Mouse (Mus musculus) thymus, postnatal 4 days (tissue): ENCODE data around the gene Trim39.
A peak's percentile ranks its signal among the peaks of the same experiment; 100 is the strongest.

Experiments
- DNase-seq: peaks from one replicate; pipeline ENCODE4 v3.0.0; 2021

The Trim39 gene

DNA sequence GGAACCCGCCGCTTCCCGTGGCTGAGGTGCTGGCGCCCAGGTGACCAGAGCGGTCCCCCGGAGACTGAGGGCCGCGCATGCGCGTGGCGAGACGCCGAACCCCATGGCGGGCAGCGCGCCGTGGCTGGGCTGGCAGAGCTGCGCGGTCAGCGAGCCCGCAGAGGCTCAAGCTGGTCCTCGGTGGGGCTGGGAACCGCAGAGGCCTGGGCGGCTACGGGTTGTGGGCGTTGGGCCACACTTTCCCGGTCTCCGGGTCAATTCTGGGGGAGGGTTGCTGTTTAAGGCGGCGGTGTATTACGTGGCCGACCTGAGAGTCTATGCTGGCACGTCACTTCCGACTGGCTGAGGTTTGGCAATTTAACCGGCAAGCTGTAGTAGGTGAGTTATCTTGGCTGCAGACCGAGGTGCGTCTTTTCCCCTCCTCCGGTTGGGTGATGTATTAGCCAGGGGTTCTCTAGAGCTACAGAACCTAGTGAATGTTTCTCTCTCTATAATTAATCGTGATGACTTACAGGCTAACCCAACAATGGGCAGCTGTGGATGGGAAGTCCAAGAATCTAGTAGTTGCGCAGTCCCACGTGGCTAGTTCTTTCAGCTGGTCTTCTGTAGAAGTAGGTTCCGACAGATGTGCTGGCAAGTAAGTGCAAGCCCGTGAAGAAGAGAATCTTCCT lies at the start of gene Trim39:
Gene Trim39, minus strand, starts transcription at position 662 of the 671 bp plus-strand sequence.
- no peak for DNase-seq

DNA sequence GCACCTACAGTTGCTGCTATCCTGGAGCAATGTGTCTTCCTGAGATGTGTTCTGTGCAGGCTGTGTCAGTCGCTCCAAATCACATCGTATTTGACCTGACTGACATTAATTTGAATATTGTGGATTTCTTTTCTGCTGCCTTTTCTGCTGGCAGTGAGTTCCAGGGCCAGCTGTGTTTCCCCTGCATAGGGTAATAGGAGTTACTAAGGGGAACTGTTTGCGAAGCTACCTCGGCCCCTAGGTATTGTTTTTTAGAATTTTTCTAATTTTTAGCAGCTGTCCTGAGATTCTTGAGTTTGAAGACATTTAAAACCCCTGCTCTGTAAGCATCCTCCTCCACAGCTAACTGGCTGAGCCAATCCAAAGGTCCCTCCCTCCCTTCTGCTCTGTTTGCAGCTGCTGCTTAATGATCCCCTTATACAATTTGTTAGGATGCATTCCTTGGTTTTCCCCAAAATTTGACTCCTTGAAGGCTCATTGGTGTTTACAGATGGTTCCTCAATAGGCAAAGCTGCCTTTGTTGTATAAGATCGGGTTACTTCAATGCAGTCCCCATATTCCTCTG lies 43.7 kb upstream of the Trim39 start:
- DNase-seq = no peak

DNA sequence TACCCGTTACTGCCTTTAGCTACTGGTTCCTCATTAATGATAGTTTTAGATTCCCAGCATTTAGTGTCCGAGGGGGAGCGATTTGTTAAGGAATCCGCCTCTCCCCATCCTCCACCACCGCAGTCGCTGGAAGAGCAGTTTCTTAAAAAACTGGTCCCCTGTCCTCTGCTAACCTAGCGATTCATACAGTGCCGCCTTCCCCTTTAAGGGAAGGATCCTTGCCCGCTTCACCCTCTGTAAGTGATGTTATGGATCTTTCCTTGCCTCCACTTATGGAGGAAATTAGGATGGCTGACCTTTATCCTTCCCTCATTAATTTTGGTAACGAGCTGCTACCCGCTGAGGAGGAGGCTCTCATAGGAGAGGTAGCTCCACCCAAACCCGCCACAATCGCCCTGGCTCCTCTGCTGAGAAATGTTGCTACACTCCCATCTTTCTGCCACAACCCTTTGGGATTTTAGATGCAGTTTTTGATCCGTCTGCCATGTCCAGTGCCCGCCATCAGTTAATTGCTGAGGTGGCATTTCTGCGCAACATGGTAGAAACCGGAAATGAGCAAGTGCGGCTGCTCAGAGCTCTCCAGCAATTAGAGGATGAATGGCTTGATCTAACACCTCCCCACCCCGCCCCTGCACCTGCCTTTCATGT lies 43.1 kb upstream of the Trim39 start:
- DNase-seq = peak; percentile 69

DNA sequence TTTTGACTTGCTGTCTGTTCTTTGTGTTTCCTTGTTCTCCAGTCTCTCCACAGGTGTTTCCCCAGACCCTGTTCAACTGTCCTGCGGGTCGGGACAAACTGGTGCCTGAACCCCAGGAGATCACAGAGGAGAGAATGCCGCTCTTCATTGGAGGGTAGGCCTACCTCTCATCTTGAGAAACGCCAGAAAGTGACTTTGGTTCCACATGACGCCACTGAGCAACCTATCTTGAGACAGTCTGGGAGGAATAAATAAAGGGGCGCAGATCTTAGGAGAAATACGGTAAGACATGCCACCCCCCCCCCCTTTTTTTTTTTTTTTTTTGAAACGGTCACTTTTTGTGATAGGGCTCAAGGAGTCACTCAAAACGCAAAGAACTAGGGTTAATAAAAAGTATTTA lies 42.5 kb upstream of the Trim39 start:
- peak; percentile 15 for DNase-seq

DNA sequence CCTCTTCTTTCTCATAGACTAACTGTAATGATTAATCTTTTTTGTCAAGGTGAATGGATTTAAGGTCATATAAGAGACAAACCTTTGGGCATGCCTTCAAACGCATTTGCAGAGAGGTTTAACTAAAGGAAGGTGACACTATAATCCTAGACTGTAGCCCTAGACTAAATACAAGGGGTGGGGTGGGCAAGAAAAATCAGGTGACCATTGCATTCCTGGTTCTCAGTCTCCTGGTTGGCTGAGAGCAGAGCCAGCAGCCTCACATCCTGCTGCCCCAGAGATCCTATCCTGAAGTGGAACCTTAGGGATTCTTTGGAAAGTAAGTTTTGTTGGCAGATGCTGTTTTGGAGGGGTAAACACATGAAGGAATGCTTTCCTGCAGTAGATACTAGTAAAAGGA lies 37.2 kb upstream of the Trim39 start:
- DNase-seq = no peak

DNA sequence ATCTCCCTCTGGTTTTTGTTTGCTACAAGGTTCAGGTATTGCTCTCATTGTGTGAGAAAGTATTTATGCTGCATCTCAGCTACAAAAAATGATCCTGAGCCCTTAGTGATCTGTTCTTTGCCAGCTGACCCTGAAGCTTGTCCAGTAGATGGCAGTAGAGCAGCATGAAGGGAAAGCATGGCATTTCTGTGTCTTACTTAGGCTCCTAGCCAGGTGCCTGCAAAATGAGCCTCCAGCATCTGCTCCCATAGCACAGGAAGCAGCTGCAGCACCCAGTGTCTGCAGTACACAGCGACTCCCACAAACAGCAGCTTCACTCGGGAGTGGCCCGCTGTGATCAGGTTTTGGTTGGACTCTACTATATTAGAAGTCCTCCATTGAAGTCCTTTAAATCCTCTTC lies 36.8 kb upstream of the Trim39 start:
- DNase-seq = peak; percentile 80

DNA sequence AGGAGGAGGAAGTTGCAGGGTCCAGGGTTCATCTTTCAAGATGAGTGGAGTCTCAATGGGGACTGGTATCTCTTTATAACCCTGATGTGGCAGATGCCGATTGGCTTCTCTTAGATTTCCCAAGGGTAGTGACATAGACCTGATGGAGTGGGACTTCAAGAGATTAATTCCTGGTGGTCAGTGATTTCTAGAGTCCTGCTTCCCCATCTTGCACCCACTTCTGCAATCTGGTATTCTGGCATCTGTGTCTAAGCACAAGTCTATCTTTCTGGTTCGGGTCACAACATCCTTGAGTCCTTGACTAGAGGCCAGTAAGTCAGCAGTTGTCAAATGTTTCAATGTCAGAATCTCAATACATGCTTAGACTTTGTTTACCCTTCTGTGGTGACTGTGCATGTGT lies 14.3 kb upstream of the Trim39 start, which contains the start of gene H2-M10.2:
Gene H2-M10.2, minus strand, starts transcription at position 101 of the 400 bp plus-strand sequence.
- no peak for DNase-seq

DNA sequence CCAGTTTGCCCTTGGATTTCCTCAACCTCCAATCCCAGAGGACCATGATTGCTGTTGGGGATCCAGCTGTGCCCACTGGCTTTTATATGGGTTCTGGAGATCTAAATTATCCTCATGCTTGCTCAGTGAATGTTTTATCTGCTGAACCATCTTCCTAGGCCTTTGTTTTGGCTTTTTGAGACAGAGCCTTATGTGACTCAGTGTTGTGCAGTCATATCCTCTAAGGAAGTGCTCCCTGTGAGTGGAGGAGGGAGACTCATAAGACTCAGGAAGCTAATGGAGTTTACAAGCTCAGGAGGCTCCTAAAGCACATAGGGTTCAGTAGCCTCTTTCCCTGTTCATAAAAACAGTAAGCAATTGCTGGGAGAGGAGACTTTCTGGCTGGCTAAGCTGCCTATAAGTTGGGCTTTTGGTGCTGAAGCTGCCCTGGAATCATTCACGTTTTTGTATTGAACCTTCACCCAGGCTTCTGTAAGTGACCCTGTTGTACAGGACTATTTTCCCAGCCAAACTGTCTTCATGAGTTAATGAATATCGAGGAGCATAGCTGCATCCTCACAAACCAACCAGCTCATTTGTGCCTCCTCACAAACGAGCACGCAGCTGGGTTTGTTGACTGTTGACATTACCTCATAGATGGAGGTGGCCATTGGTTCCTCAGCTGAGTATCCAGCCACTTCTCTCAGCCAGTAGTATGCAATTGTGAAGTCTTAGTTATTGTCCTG lies 9.6 kb upstream of the Trim39 start:
- no peak for DNase-seq

DNA sequence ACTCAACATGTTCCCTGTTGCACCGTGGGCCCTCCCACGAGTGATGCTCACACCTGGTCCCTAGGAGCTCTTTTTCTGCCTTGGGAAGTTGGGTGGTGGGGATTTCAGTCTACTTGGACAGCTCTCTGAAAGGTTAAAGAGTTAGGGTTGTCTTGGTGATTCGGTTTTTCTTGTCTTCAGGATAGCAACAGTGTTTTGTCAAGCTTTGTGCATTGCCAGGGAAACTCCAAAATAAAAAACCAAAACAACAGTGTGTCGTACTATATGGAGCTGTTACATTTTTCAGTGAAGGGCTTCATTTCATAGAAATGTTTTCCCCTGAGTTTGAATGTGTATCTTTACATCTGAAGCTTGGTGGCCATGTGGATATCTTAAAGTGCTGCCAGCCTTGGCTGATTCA lies 2.7 kb upstream of the Trim39 start:
- peak; percentile 17 for DNase-seq

DNA sequence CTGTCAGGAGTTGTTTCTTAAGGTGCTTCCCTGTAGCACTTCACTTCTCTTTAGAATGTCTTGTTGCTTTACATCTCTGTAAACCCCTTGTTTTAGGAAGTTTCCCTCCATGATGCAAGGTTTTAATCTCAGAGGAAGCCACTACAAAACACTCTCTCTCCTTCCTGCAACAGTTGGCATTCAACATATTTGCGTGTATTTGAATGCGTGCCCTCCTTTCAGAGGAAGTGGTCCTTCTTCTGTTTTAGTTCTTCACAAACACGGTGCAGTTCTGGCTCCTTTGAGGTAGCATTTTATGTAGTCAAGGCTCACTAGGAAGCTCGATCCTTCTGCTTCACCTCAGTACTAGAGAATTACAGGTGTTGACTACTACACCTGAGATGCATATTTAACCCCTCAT lies 1.7 kb upstream of the Trim39 start:
- peak; percentile 22 for DNase-seq

DNA sequence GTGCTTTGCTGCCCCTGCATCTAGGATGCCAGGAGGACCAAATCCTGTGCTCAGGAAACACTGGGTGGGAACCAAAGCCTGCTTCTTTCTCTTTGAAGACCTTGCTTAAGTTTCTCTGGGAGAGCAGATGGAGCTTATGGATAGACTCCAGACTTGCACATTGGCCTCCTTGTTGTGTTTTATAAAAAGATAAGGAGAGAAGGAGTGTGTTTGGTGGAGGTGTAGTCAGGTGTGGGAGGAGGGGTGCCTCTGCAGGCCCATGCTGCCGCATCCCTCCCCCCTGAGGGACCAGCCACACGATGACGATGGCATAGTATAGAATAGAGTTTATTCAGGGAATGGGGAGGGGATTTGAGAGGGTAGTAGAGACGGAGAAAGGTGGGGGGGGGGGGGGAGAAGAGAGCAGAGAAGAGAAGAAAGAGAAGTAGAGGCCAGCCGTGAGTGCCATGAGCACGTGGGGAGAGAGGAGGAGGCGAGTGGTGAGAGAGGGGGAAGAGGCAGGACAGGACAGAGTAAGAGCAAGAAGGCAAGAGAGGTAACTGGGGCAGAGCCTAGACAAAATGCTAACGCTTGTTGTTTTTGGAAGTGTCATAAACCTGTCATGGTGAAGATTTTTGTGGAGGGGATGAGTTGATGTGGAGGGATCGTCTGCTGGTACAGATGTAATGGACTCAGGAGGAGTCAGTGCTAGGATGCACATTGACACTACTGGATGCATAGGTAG lies 758 bp upstream of the Trim39 start:
- DNase-seq = no peak

DNA sequence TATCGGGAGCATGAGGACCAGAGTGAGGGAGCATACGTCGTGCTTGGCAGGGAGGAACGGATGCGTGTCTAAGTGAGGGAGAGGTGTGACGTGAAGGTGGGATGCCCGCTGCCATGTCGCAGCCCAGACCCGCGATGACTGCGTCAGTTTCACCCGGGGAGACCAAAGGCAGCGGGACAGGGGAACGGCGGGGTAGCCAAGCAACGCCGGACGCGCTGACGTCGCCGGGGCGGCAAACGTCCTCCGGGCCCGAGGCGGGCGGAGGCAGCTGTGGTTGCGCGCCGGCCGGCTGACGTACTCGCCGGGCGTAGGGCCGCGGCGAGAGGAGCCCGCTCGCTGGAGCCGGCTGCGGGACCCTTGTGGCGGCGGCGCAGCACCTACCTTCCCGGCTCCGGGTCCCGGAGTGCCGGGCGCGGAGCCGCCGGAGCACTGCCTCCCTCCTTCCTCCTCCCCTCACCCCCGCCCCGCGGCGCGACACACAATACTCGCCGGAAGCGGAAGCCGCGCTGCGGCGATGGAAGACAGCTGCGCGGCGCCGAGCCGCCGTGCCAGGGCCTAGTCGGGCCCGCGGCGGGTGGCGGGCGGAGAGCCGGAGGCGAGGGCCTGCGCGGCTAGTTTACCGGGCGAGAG lies 976 bp downstream of the Trim39 start:
- peak; percentile 95 for DNase-seq

DNA sequence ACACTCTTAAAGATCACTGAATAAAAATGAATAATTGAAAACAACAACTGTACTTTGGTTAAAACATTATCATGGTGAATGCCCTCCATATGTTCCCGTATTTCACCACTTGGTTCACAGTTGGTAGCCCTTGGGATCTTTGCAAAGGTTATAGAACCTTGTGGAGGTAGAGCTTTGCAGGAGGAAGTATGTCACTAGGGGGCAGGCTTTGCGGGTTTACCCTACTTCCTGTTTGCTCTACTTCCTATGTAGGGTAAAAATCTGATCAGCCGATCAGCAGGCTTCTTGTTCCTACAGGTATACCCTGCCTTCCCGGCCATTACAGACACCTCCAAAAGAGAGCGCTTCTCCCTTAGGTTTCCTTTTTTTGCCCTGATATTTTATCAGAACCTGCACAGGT lies 6.2 kb downstream of the Trim39 start:
- peak; percentile 88 for DNase-seq

DNA sequence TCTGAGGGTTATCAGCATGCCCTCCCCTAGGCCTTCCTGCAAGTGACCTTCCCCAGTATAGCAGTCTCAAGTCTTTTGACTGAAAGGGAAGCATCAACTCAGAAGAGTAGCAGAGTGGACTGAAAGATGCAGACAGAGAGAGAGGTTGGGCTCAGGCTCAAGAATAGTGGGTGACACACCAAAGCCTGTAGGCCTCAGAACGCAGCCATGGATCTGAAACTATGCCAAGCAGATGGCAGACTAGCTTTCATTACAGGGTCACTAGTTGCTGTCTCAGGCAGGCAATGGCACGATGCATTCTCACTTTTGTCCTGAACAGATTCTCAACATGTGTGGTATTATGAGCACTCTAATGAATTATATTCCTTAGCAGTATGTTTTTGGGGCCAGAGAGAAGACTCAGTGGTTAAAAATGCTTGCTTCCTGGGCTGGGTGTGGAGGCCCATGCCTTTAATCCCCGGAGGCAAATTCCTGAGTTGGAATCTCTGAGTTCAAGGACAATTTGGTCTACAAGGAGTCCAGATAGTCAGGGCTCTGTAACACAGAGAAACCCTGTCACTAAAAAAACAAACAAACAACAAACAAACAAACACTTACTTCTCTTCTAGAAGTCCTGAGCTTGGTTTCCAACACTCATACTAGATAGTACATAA lies 7.6 kb downstream of the Trim39 start:
- DNase-seq = no peak

DNA sequence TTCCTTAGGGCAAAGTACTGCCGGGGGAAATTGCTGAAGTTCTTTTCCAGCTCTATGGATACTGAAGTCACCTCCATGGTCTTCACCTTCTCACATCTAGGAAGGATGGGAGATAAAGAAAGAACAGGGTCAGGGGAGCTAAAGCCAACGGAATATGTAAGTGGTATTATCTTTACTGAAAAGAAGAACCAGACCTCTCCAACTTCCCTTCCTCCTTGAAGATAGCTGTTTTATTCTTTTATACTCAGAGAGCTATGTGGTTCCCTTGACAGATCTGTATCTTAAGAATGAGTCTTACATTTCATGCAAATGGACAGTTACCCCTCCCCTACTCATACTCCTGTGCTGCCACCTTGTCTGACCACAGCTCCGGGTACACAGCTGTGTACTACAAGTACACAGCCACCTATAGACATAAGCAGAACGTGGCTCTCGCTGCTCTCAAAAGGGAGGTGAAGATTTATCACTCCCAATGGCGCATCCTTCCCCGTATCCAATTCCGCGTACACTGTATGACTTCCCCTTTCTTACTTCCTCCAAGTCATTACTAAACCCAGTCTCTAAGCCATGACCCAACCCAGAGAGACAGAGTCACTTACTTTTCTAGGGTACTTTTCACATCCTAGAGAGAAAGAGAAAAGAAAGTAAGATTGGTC lies 10.4 kb downstream of the Trim39 start:
- DNase-seq = no peak

DNA sequence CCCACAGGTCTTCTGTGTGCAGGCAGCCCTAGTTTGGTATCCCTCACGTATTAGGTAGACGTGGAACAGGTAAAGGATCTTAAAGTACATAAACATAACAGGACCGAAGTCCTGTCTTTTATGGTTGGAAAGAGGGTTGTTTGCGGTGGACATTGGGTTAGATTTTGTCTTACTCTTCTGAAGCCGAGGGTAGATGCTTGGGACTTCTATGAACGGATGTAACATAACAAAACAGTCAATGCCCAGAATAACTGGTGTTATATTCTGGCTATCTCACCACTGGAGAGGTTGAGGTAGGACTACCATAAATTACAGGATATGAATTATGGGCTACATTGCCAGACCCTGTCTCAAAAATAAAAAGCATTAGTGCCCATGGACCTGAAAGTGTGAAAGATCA lies 14.1 kb downstream of the Trim39 start, which contains the start of gene Rpp21:
Gene Rpp21, minus strand, starts transcription at position 101 of the 400 bp plus-strand sequence.
- DNase-seq = no peak

DNA sequence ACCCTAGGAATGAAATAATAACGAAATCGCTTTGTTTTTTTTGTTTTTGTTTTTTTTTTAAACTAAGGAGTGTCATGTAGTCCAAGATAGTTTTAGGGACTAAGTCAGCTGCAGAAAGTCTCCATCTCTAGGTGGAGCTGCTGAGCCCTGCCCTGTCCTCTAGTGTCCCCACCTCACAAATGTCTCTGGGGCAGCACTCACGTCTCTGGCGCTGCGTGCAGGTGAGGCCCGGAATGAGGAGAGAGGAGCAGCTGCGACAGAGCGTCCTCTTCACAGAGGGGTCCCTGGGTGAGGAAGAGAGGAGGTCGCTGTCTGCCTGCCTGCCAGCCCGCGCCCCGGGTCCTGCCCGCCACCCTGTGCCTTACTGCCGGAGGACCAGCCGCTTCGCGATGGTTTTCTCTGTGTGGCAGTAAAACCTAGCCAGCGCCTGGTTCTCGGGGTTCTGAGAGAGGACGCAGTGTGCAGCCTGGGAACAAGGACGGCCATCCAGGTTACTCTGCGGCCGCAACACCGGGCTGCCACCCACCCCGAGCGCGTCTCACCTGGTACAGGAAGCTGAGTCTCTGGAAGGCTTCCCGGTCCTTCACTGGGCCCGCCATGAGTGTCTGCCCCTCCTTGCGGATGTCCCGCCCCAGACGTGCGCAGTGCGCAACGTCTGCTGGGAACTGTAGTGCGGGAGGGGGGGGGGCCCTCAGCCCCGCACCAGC lies 14.7 kb downstream of the Trim39 start:
- DNase-seq = peak; percentile 86

DNA sequence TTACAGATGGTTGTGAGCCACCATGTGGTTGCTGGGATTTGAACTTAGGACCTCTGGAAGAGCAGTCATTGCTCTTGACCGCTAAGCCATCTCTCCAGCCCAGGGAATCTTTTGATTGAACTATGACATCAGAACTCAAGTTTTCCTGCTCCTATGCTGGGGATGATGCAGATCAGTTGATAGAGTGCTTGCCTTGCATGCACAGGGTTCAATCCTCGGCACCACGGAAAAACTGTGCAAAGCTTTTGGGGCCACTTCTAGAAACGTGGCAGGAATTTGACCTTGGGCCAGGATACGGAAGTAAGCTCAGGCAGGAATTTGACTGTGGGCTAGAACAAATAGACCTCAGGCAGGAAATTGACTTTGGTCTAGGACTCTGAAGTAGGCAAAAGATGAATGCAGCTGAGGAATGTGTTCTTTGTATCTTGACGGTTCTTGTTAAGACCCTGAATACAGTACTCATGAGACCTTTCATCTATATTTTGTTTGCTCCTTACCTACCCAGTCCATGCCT lies 18.9 kb downstream of the Trim39 start:
- DNase-seq = no peak

DNA sequence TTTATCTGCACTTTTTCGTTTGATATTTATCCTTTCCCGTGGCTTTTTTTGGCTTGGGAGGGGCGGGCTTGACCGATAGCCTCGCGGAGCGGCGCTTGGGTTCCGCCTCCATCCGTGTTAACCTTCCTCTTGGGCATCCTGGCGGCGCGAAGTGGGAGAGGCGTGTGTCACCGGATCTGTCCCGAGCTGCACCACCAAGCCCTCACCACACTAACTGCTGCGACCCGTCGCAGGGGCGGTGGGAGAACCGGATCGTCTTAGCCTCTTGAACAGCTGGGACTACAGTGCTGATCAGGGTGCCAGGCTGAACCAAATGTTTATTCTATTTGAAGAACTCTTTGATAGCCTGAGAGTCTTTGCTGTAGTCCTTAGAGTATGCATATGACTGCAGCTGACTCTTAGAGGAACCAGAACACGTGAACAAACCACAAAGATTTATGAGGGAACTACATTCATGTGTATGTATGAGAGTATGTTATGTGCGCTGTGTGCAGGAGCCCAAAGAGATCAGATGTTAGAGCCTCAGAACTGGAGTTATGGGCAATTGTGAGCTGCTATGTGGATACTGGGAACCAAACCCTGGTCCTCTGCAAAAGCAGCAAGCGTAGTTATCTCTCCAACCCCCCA lies 19.7 kb downstream of the Trim39 start:
- peak; percentile 65 for DNase-seq

DNA sequence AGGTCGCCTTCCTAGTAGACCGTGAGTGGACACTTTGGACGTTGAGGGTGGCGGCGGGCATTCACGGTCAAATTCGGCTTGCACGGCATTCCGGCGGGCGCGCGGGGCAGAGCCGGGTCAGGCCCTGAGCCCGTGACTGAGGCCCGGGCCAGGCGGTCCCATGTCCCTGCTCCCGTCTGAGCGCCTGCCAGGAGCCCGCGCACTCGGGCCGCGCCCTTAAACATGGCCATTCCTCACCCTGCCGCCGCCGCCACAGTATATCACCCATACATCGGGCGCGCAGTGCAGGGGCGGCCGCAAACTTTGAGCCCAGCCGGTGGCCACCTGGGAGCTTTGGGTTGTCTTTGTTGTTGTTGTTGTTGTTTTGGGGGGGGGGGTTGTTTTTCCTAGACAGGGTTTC lies 23.2 kb downstream of the Trim39 start:
- peak; percentile 11 for DNase-seq
